Comparison of ENCODE assay signal across 8 mouse cellular contexts in genomic region chr9:41118065-41118464, GRCm38 (mm10). TPM values are rescaled to one million over a fixed set of nuclear protein-coding genes. Genes with fewer than 3 reads are reported as not detected.
DNase-seq lines count a peak whose midpoint lies in the region.

No protein-coding gene starts in this region.

- peak; percentile 41 to 51 for DNase-seq in cerebellum, postnatal 25 days
- DNase-seq in cerebellum, postnatal 4 days (ENCODE audit: low spot score in 2 of 2), result no peak
- peak; percentile 24 for DNase-seq in left cerebral cortex, adult 18-20 months (ENCODE audit: low spot score in 2 of 2)
- no peak for DNase-seq in left cerebral cortex, postnatal 10 days (ENCODE audit: extremely low spot score in 1 of 2, low spot score in 2 of 2)
- peak; percentile 91 for DNase-seq in induced T-regulatory cell, adult 2 months (ENCODE audit: low read depth)
- DNase-seq in thymus, postnatal 0 days (ENCODE audit: low spot score), result peak; percentile 54
- no peak for DNase-seq in left cerebral cortex, adult 8-10 months (ENCODE audit: low spot score in 2 of 2)
- no peak for DNase-seq in retina, embryonic 14.5 days (ENCODE audit: low spot score)

- intact Hi-C loops in left cerebral cortex, postnatal 10 days (cut with DNase I), result no loop called here

RNA-seq across cellular contexts. Expression of gene Ubash3b, which starts 43.4 kb away (rescaled TPM):
- total RNA-seq in left cerebral cortex, adult 18-20 months (2021), result 10 to 100 TPM; 24.7 to 26.0 TPM
- 10 to 100 TPM; 30.4 to 31.7 TPM for total RNA-seq in left cerebral cortex, postnatal 10 days (2021)
- polyA plus RNA-seq in thymus, postnatal 0 days (2015; fragmentation: Nextera tagmentation; extraction: Ambion mirVana), result 4.0 TPM in 2 replicates
- total RNA-seq in left cerebral cortex, adult 8-10 months (2022), result 10 to 100 TPM; 19.9 to 23.9 (median 21.7) TPM

Comparison
In these comparisons a context has a peak if more than half of its experiments do, and no peak if none do; other contexts are left out.
1. DNase-seq: peak in cerebellum, postnatal 25 days (2 of 2), left cerebral cortex, adult 18-20 months (2 of 2), induced T-regulatory cell, adult 2 months (single experiment) and thymus, postnatal 0 days (single experiment); none in cerebellum, postnatal 4 days (0 of 2), left cerebral cortex, postnatal 10 days (0 of 2), left cerebral cortex, adult 8-10 months (0 of 2) and retina, embryonic 14.5 days (single experiment).